Mouse (Mus musculus) cortical plate, adult 2 months (tissue): Measurements from ENCODE around the gene Pip4k2a.
"Not testable (repeated sequence)": the region's sequence is repeated elsewhere in the genome, so short reads cannot be mapped to it uniquely, and the experiment has no call there.

ENCODE experiments used
- CTCF ChIP-seq: fragments of 200-500 bp; IDR thresholded peaks from 2 replicates; pipeline ENCODE4 v1.5.1; 2011; ENCODE audit warnings: mild to moderate bottlenecking, control low read depth, low read length; ENCODE audit not compliant: insufficient read depth; ENCODE audit errors: extremely low read depth
- POLR2A ChIP-seq: fragments of 200-500 bp; IDR thresholded peaks from 2 replicates; pipeline ENCODE4 v1.6.1; 2011; ENCODE audit warnings: mild to moderate bottlenecking, low read length, control low read depth; ENCODE audit not compliant: insufficient read depth; ENCODE audit errors: extremely low read depth

DNA sequence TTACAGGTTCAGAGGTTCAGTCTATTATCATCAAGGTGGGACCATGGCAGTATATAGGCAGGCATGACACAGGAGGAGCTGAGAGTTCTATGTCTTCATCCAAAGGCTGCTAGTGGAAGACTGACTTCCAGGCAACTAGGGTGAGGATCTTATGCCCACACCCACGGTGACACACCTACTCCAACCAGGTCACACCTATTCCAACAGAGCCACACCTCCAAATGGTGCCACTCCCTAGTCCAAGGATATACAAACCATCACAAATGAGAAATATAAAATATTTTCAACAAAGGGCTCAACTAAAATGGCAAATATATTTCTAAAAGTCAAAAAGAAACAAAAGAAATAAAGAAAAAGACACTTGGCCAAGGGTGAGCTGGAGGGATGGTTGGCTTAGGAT, 12.6 kb upstream of the Pip4k2a start:
- TF ChIP-seq CTCF, POLR2A: not testable (repeated sequence)
